Mouse (Mus musculus): Measurements from ENCODE around the gene Ms4a10.

Ms4a10 gene

DNA sequence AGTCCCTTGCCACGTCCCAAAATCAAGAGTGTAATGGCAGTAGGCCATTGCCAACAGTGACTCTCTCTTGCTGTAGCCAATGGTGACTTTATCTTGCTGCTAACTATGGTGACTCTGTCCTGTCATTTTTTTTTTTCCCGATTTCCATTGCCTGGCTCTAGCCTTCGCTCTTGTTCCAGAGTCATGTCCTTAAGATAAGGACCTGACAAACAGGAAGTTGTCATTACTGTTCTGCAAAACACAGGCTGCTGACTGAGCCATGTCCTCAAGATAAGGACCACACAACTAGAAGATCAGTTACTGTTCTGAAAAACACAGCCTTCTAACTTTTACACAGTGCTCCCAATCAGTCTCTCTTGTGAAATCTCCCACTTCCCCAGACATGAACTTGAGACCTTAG is 4.0 kb downstream of the Ms4a10 start:
- in situ Hi-C loops (cut with MboI; ENCODE audit: low pct_unique_long_range_greater_than_20kb in 1 of 2, low sequenced_read_pairs in 2 of 2, unreplicated experiment in 1 of 2) = no loop called here

- in situ Hi-C loops (cut with MboI; ENCODE audit: low pct_unique_long_range_greater_than_20kb in 1 of 2, low sequenced_read_pairs in 2 of 2, unreplicated experiment in 1 of 2) = no loop called here
Measured at GRCm38 (mm10) chr19:10968578-10968977, 5.9 kb downstream of the Ms4a10 start.

- in situ Hi-C loops (cut with MboI; ENCODE audit: low pct_unique_long_range_greater_than_20kb in 1 of 2, low sequenced_read_pairs in 2 of 2, unreplicated experiment in 1 of 2) = no loop called here
Measured at GRCm38 (mm10) chr19:10965721-10966120, 8.7 kb downstream of the Ms4a10 start.

DNA sequence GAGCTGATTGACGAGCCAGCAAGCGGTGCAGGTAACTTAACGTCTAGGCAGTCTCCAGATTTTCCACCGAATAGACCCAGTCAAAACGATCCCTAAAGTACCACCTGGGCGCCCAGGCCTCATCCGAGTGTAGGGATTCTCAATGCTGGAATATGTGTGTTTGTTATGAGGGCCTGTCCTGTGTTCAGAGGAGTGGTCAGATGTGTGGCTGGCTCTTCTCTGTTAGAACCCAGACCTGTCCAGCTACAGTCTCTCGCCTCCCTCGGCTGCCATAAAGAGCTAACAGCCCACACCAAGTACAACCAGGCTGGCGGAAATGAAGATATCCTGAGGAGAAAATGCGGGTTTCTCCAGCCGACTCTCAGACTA is 14.5 kb downstream of the Ms4a10 start:
- in situ Hi-C loops (cut with MboI; ENCODE audit: low pct_unique_long_range_greater_than_20kb in 1 of 2, low sequenced_read_pairs in 2 of 2, unreplicated experiment in 1 of 2) = loop anchor here in 1 of 2 experiments (10.0 kb wide), 1 partner anchor 245 kb away; no protein-coding TSS in a partner anchor

- in situ Hi-C loops (cut with MboI; ENCODE audit: low pct_unique_long_range_greater_than_20kb in 1 of 2, low sequenced_read_pairs in 2 of 2, unreplicated experiment in 1 of 2) = loop anchor here in 1 of 2 experiments (10.0 kb wide), 1 partner anchor 245 kb away; no protein-coding TSS in a partner anchor
Measured at GRCm38 (mm10) chr19:10959085-10959977, 15.1 kb downstream of the Ms4a10 start.

DNA sequence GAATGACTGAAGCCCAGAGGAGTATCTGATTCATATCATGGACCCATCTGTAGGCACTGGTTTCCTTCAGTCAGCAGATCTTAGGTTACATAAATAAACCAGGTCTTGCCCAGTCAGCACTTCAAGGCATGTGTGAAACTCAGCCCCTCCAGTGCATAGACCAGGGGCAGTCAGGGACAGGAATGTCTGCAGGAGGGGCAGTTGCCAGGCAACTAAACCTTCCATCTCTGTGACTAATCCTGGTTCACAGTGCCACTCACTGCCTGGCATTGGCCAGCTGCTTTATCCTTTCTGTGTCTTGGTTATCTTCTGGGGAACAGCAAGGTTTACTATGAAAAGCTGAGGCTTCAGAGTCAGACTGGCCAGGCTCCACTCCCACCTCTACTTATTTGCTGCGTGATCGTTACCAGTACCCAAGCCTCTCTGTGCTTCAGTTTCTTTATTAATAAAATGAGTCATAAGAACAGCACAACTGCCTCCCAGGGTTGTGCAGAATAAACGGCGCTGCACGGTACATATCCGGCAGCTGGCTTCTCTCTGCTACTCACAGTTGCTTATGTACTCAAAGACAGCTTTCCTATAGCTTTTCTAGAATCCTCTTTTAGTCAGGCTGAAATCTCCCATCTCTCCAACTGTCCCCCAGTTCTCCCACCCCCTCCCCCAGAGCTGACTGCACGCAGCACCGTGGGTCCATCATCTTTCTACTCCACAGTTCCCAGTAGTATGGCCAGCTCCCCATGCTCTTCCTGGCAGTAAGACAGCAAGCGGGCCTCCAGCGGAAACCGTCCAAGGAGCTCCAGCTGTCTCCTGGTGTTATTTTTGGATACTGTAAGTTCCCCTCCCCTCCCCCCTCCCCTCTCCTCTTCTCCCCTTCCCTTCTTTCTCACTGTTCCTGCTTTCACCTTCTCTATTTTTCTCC is 22.2 kb downstream of the Ms4a10 start:
- in situ Hi-C loops (cut with MboI; ENCODE audit: low pct_unique_long_range_greater_than_20kb in 1 of 2, low sequenced_read_pairs in 2 of 2, unreplicated experiment in 1 of 2) = loop anchor here in 1 of 2 experiments (10.0 kb wide), 1 partner anchor 237 kb away; no protein-coding TSS in a partner anchor

GRCm38 (mm10) chr19:10949558-10949957 is 24.9 kb downstream of the Ms4a10 start:
- in situ Hi-C loops (cut with MboI; ENCODE audit: low pct_unique_long_range_greater_than_20kb in 1 of 2, low sequenced_read_pairs in 2 of 2, unreplicated experiment in 1 of 2) = no loop called here

- in situ Hi-C loops (cut with MboI; ENCODE audit: low pct_unique_long_range_greater_than_20kb in 1 of 2, low sequenced_read_pairs in 2 of 2, unreplicated experiment in 1 of 2) = no loop called here
Measured at GRCm38 (mm10) chr19:10949112-10949511, 25.4 kb downstream of the Ms4a10 start, which contains the start of gene Ccdc86. Ccdc86 (minus strand) TSS chr19:10949266.

DNA sequence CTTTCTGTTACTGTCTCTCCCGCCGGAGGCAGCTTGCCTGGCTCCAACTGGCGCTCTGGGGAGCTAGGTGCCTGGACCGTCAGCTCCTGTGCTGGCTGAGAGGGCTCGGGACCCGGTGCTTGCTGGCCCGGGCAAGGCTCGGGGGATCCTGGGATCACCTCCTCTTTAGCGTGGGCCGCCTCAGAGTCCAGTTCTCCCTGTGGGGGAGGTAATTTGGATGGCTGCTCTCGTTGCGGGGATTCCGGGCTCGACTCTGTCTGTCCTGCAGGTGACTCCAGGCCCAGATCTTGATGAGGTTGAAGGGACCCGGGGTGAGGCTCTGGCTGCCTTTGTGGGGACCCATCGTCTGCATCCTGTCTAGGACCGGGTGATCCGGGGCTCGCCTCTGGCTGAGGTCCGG is 26.1 kb downstream of the Ms4a10 start:
- in situ Hi-C loops (cut with MboI; ENCODE audit: low pct_unique_long_range_greater_than_20kb in 1 of 2, low sequenced_read_pairs in 2 of 2, unreplicated experiment in 1 of 2) = no loop called here

GRCm38 (mm10) chr19:10947219-10947618 is 27.3 kb downstream of the Ms4a10 start:
- in situ Hi-C loops (cut with MboI; ENCODE audit: low pct_unique_long_range_greater_than_20kb in 1 of 2, low sequenced_read_pairs in 2 of 2, unreplicated experiment in 1 of 2) = no loop called here

- in situ Hi-C loops (cut with MboI; ENCODE audit: low pct_unique_long_range_greater_than_20kb in 1 of 2, low sequenced_read_pairs in 2 of 2, unreplicated experiment in 1 of 2) = no loop called here
Measured at GRCm38 (mm10) chr19:10946506-10946905, 28.0 kb downstream of the Ms4a10 start.

DNA sequence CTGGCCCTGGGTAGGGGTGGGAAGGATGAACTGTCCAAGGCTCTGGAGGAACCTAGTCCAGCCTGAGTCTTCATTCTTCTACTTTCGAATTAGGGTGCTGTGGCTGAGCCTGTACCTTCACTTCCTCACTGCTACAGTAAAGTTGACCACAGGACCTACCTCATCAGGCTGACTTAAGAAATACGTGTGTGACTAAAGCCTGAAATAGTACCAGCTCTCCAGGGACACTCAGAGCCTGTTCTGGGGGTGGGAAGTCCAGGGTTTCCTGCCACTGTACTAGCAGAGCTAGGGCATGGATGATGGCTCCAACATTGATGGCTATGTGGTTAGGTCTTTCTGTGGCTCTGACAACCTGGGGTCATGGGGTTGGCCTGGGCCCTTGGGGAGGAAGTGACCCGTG is 30.5 kb downstream of the Ms4a10 start:
- in situ Hi-C loops (cut with MboI; ENCODE audit: low pct_unique_long_range_greater_than_20kb in 1 of 2, low sequenced_read_pairs in 2 of 2, unreplicated experiment in 1 of 2) = no loop called here

DNA sequence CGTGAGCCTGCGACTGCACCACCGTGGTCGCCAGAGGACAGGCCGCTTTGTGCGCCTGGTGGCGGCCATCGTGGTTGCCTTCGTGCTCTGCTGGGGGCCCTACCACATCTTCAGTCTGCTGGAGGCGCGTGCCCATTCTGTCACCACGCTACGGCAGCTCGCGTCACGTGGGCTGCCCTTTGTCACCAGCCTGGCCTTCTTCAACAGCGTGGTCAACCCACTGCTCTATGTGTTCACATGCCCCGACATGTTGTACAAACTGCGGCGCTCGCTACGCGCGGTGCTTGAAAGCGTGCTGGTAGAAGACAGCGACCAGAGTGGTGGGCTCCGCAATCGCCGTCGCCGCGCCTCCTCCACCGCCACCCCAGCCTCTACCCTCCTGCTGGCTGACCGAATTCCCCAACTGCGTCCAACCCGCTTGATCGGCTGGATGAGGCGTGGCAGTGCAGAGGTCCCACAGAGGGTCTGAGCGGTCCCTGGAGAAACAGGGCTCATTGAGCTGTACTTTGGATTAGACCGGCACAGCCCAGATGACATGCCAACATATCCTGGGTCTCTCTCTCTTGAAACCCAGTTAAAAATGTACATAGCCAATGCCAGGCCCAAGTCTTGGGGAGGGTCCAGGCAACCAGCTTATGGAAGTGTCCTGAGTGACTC is 33.5 kb downstream of the Ms4a10 start:
- in situ Hi-C loops (cut with MboI; ENCODE audit: low pct_unique_long_range_greater_than_20kb in 1 of 2, low sequenced_read_pairs in 2 of 2, unreplicated experiment in 1 of 2) = no loop called here

GRCm38 (mm10) chr19:10940097-10940800 is 34.2 kb downstream of the Ms4a10 start:
- in situ Hi-C loops (cut with MboI; ENCODE audit: low pct_unique_long_range_greater_than_20kb in 1 of 2, low sequenced_read_pairs in 2 of 2, unreplicated experiment in 1 of 2) = no loop called here

DNA sequence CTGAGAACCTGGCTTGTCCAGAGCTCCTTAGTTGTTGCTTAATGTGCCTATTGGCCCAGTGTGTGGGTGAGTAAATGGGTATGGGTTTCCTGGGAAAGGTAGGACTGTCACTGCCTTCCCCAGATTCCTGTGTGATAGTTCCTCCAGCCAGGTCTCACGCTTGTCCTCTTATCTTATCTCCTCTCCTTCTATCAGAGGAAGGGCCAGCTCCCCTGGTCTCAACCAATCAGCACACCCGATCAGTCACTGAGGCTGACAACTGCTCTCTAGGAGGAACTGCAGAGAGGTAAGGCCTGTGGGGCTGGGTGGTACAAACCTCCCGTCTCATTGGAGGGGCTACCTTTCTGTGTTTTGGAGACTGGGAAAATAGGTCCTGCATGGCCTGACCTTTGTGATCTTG is 35.7 kb downstream of the Ms4a10 start:
- in situ Hi-C loops (cut with MboI; ENCODE audit: low pct_unique_long_range_greater_than_20kb in 1 of 2, low sequenced_read_pairs in 2 of 2, unreplicated experiment in 1 of 2) = loop anchor here in 1 of 2 experiments (5.0 kb wide), 1 partner anchor 39 kb away; no protein-coding TSS in a partner anchor

DNA sequence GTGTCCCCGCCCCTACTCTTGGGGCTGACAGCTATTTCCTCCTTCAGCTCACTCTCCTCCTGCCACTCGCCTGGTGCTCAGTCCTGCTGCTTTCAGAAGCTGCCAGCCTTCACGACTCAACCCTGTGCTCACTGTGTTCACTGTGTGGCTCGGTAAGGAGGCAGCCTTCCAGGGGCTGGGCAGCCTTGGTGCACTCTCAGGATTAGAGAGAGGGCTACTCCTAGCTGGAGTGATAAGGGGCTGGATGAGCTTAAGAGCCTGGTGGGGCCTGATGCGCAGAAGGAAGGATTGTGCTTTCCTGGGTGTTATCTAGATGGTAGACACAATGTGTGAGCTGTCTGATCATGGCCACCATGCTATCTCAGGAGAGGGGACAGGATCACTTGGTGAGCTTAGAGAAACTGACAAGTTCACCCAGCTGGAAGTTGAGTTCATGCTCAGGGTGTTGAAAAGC is 37.3 kb downstream of the Ms4a10 start, which contains the start of gene Ptgdr2:
Gene Ptgdr2 (plus strand): TSS at position 51 of the 454 bp plus-strand sequence.
- in situ Hi-C loops (cut with MboI; ENCODE audit: low pct_unique_long_range_greater_than_20kb in 1 of 2, low sequenced_read_pairs in 2 of 2, unreplicated experiment in 1 of 2) = loop anchor here in 1 of 2 experiments (5.0 kb wide), 1 partner anchor 40 kb away; no protein-coding TSS in a partner anchor

- in situ Hi-C loops (cut with MboI; ENCODE audit: low pct_unique_long_range_greater_than_20kb in 1 of 2, low sequenced_read_pairs in 2 of 2, unreplicated experiment in 1 of 2) = loop anchor here in 1 of 2 experiments (5.0 kb wide), 1 partner anchor 41 kb away; no protein-coding TSS in a partner anchor
Measured at GRCm38 (mm10) chr19:10936077-10936476, 38.4 kb downstream of the Ms4a10 start.

Measured in mouse embryonic stem cell (cell line).